Mouse (Mus musculus): Measurements from ENCODE around the gene Nmt1. TPM values are rescaled to one million over a fixed set of nuclear protein-coding genes. Genes with fewer than 3 reads are reported as not detected.

The Nmt1 gene
- polyA plus RNA-seq, 1 experiment = 77.1 TPM

GRCm38 (mm10) chr11:103074121-103074650, 46.2 kb downstream of the Nmt1 start:
- Histone ChIP-seq H3K4me3 (no peak overlapping the region), H3K27me3 (ENCODE audit: control insufficient read depth, insufficient read depth, insufficient read length) (no peaks in the 10 kb centered on the region), H3K79me2 (ENCODE audit: control insufficient read depth, insufficient read depth) (no peaks in the 10 kb centered on the region), H3K36me3 (ENCODE audit: control insufficient read depth, insufficient read depth) (peaks cover 45% of the 10 kb centered on the region), H3K4me2 (ENCODE audit: low read depth) (no peak overlapping the region), H3ac (ENCODE audit: control insufficient read depth, insufficient read length) (no peak overlapping the region)
- no peak for TF ChIP-seq MYOG (IDR thresholded peaks at IDR 0.05; ENCODE audit: control insufficient read depth in 1 of 3, insufficient read depth in 1 of 3, insufficient read length in 2 of 3, low read depth in 2 of 3)
- TF ChIP-seq POLR2A (IDR thresholded peaks at IDR 0.05; ENCODE audit: insufficient read length, low read depth) = peak; percentile 0
- TF ChIP-seq CEBPB (IDR thresholded peaks at IDR 0.05; ENCODE audit: insufficient read depth, poor library complexity, severe bottlenecking) = no peak

GRCm38 (mm10) chr11:103074796-103075323, 46.9 kb downstream of the Nmt1 start:
- Histone ChIP-seq H3K79me2 (ENCODE audit: control insufficient read depth, insufficient read depth) (no peaks in the 10 kb centered on the region), H3K36me3 (ENCODE audit: control insufficient read depth, insufficient read depth) (peaks cover 42% of the 10 kb centered on the region), H3ac (ENCODE audit: control insufficient read depth, insufficient read length) (no peak overlapping the region), H3K4me2 (ENCODE audit: low read depth) (no peak overlapping the region), H3K27me3 (ENCODE audit: control insufficient read depth, insufficient read depth, insufficient read length) (no peaks in the 10 kb centered on the region), H3K4me3 (no peak overlapping the region)
- no peak for TF ChIP-seq MYOG (IDR thresholded peaks at IDR 0.05; ENCODE audit: control insufficient read depth in 1 of 3, insufficient read depth in 1 of 3, insufficient read length in 2 of 3, low read depth in 2 of 3)
- TF ChIP-seq SRF (IDR thresholded peaks at IDR 0.05; ENCODE audit: control insufficient read depth, insufficient read length, low read depth) = no peak
- no peak for TF ChIP-seq MAX (IDR thresholded peaks at IDR 0.05; ENCODE audit: low read depth)
- TF ChIP-seq TCF3 (IDR thresholded peaks at IDR 0.05; ENCODE audit: insufficient read length, low read depth) = no peak
- TF ChIP-seq POLR2AphosphoS2 (IDR thresholded peaks at IDR 0.05; ENCODE audit: insufficient read length, low read depth) = no peak

- Histone ChIP-seq H3K4me3 (no peak overlapping the region), H3ac (ENCODE audit: control insufficient read depth, insufficient read length) (no peak overlapping the region), H3K36me3 (ENCODE audit: control insufficient read depth, insufficient read depth) (peaks cover 37% of the 10 kb centered on the region), H3K27me3 (ENCODE audit: control insufficient read depth, insufficient read depth, insufficient read length) (no peaks in the 10 kb centered on the region), H3K79me2 (ENCODE audit: control insufficient read depth, insufficient read depth) (no peaks in the 10 kb centered on the region), H3K4me2 (ENCODE audit: low read depth) (no peak overlapping the region)
- TF ChIP-seq E2F4 (IDR thresholded peaks at IDR 0.05; ENCODE audit: insufficient read depth) = no peak
- TF ChIP-seq MYOD1 (IDR thresholded peaks at IDR 0.05; ENCODE audit: control insufficient read depth in 1 of 3, insufficient read length in 2 of 3, low read depth in 2 of 3) = no peak
- TF ChIP-seq TCF12 (IDR thresholded peaks at IDR 0.05; ENCODE audit: insufficient read depth, poor library complexity, severe bottlenecking) = no peak
- no peak for TF ChIP-seq MYOG (IDR thresholded peaks at IDR 0.05; ENCODE audit: control insufficient read depth in 1 of 3, insufficient read depth in 1 of 3, insufficient read length in 2 of 3, low read depth in 2 of 3)
- no peak for TF ChIP-seq MAX (IDR thresholded peaks at IDR 0.05; ENCODE audit: low read depth)
Observed at GRCm38 (mm10) chr11:103076010-103076409, 48.0 kb downstream of the Nmt1 start.

- TF ChIP-seq MYOG (IDR thresholded peaks at IDR 0.05; ENCODE audit: control insufficient read depth in 1 of 3, insufficient read depth in 1 of 3, insufficient read length in 2 of 3, low read depth in 2 of 3) = no peak
- TF ChIP-seq MYOD1 (IDR thresholded peaks at IDR 0.05; ENCODE audit: control insufficient read depth in 1 of 3, insufficient read length in 2 of 3, low read depth in 2 of 3) = no peak
- TF ChIP-seq REST (IDR thresholded peaks at IDR 0.05; ENCODE audit: insufficient read depth, insufficient read length) = no peak
- TF ChIP-seq TCF3 (IDR thresholded peaks at IDR 0.05; ENCODE audit: insufficient read length, low read depth) = no peak
- no peak for TF ChIP-seq SRF (IDR thresholded peaks at IDR 0.05; ENCODE audit: control insufficient read depth, insufficient read length, low read depth)
- TF ChIP-seq MAX (IDR thresholded peaks at IDR 0.05; ENCODE audit: low read depth) = no peak
- no peak for TF ChIP-seq POLR2AphosphoS2 (IDR thresholded peaks at IDR 0.05; ENCODE audit: insufficient read length, low read depth)
- TF ChIP-seq TCF12 (IDR thresholded peaks at IDR 0.05; ENCODE audit: insufficient read depth, poor library complexity, severe bottlenecking) = no peak
- peaks cover 32% of the 10 kb centered on the region for H3K36me3 ChIP-seq (ENCODE audit: control insufficient read depth, insufficient read depth)
- no peak overlapping the region for H3K4me2 ChIP-seq (ENCODE audit: low read depth)
- H3K4me3 ChIP-seq = no peak overlapping the region
- H3K79me2 ChIP-seq (ENCODE audit: control insufficient read depth, insufficient read depth) = no peaks in the 10 kb centered on the region
- no peaks in the 10 kb centered on the region for H3K27me3 ChIP-seq (ENCODE audit: control insufficient read depth, insufficient read depth, insufficient read length)
- H3ac ChIP-seq (ENCODE audit: control insufficient read depth, insufficient read length) = no peak overlapping the region
Observed at GRCm38 (mm10) chr11:103076581-103076980, 48.6 kb downstream of the Nmt1 start.

- Histone ChIP-seq H3K79me2 (ENCODE audit: control insufficient read depth, insufficient read depth) (peaks cover 12% of the 10 kb centered on the region), H3K4me2 (ENCODE audit: low read depth) (no peak overlapping the region), H3K4me3 (no peak overlapping the region), H3K27me3 (ENCODE audit: control insufficient read depth, insufficient read depth, insufficient read length) (no peaks in the 10 kb centered on the region), H3ac (ENCODE audit: control insufficient read depth, insufficient read length) (no peak overlapping the region), H3K36me3 (ENCODE audit: control insufficient read depth, insufficient read depth) (peaks cover 32% of the 10 kb centered on the region)
- TF ChIP-seq USF1 (IDR thresholded peaks at IDR 0.05; ENCODE audit: low read depth) = no peak
- no peak for TF ChIP-seq E2F4 (IDR thresholded peaks at IDR 0.05; ENCODE audit: insufficient read depth)
- no peak for TF ChIP-seq TCF3 (IDR thresholded peaks at IDR 0.05; ENCODE audit: insufficient read length, low read depth)
- no peak for TF ChIP-seq MYOD1 (IDR thresholded peaks at IDR 0.05; ENCODE audit: control insufficient read depth in 1 of 3, insufficient read length in 2 of 3, low read depth in 2 of 3)
- TF ChIP-seq SRF (IDR thresholded peaks at IDR 0.05; ENCODE audit: control insufficient read depth, insufficient read length, low read depth) = no peak
- TF ChIP-seq MAX (IDR thresholded peaks at IDR 0.05; ENCODE audit: low read depth) = no peak
- no peak for TF ChIP-seq POLR2A (IDR thresholded peaks at IDR 0.05; ENCODE audit: insufficient read length, low read depth)
- TF ChIP-seq MYOG (IDR thresholded peaks at IDR 0.05; ENCODE audit: control insufficient read depth in 1 of 3, insufficient read depth in 1 of 3, insufficient read length in 2 of 3, low read depth in 2 of 3) = no peak
- TF ChIP-seq TCF12 (IDR thresholded peaks at IDR 0.05; ENCODE audit: insufficient read depth, poor library complexity, severe bottlenecking) = no peak
- TF ChIP-seq REST (IDR thresholded peaks at IDR 0.05; ENCODE audit: insufficient read depth, insufficient read length) = no peak
- TF ChIP-seq POLR2AphosphoS2 (IDR thresholded peaks at IDR 0.05; ENCODE audit: insufficient read length, low read depth) = no peak
- TF ChIP-seq CEBPB (IDR thresholded peaks at IDR 0.05; ENCODE audit: insufficient read depth, poor library complexity, severe bottlenecking) = no peak
Observed at GRCm38 (mm10) chr11:103078131-103078530, 50.1 kb downstream of the Nmt1 start.

All from myocyte (in vitro differentiated cells).